Comparison of ENCODE assay signal across 23 mouse cellular contexts in genomic region chr16:90191289-90191688, GRCm38 (mm10).
"Had no signal": no experiment of that assay in that cellular context is flagged by ENCODE, and none has a peak within 500 bp of the region (broad histone marks: within the 10 kb centered on the region; RNA-seq: fewer than 3 reads in every experiment).

No protein-coding gene starts in this region.

- H3K36me3 ChIP-seq: heart, embryonic 10.5 days; heart, embryonic 12.5 days; hindbrain, embryonic 10.5 days; hindbrain, embryonic 12.5 days; intestine, embryonic 15.5 days; limb, embryonic 10.5 days; limb, embryonic 12.5 days had no signal

- H3K27ac ChIP-seq: gastrocnemius, adult 2 months; heart, embryonic 10.5 days; hindbrain, embryonic 10.5 days; hindbrain, embryonic 12.5 days; hindbrain, embryonic 14.5 days; intestine, embryonic 15.5 days; layer of hippocampus, adult 2 months; left cerebral cortex, adult 2 months; limb, embryonic 10.5 days; limb, embryonic 12.5 days had no signal

- H3K9ac ChIP-seq: heart, embryonic 12.5 days; hindbrain, embryonic 12.5 days; hindbrain, embryonic 14.5 days; intestine, embryonic 15.5 days; limb, embryonic 12.5 days had no signal

- DNase-seq: gastrocnemius, adult 2 months; gastrocnemius, postnatal 10 days; gastrocnemius, postnatal 25 days; heart, adult 18-20 months; heart, postnatal 10 days; heart, postnatal 4 days; kidney, adult 18-20 months; kidney, adult 8-10 months; kidney, postnatal 10 days; kidney, postnatal 4 days had no signal

- H3K9me3 ChIP-seq: heart, embryonic 10.5 days; heart, embryonic 12.5 days; hindbrain, embryonic 10.5 days; hindbrain, embryonic 12.5 days; intestine, embryonic 15.5 days; limb, embryonic 10.5 days; limb, embryonic 12.5 days had no signal

- H3K4me2 ChIP-seq: heart, embryonic 12.5 days; hindbrain, embryonic 12.5 days; hindbrain, embryonic 14.5 days; intestine, embryonic 15.5 days; limb, embryonic 12.5 days had no signal

- ATAC-seq: hindbrain, embryonic 16.5 days; inflammation-experienced regulatory T-cells, adult 6 months; intestine, embryonic 15.5 days; intestine, postnatal 0 days had no signal

- H3K27me3 ChIP-seq: heart, embryonic 12.5 days; hindbrain, embryonic 12.5 days; intestine, embryonic 15.5 days; limb, embryonic 12.5 days had no signal

- H3K4me3 ChIP-seq: gastrocnemius, adult 2 months; heart, embryonic 10.5 days; heart, embryonic 12.5 days; hindbrain, embryonic 10.5 days; hindbrain, embryonic 12.5 days; intestine, embryonic 15.5 days; layer of hippocampus, adult 2 months; left cerebral cortex, adult 2 months; limb, embryonic 10.5 days; limb, embryonic 12.5 days had no signal

- H3K4me1 ChIP-seq: hindbrain, embryonic 12.5 days; intestine, embryonic 15.5 days had no signal
